Mouse (Mus musculus): ENCODE data around the gene Otub2. TPM values are rescaled to one million over a fixed set of nuclear protein-coding genes. Genes with fewer than 3 reads are reported as not detected.
A peak's percentile ranks its signal among the peaks of the same experiment; 100 is the strongest.

The Otub2 gene
- polyA plus RNA-seq, 1 experiment from 2014 or later, result 5.6 TPM

DNA sequence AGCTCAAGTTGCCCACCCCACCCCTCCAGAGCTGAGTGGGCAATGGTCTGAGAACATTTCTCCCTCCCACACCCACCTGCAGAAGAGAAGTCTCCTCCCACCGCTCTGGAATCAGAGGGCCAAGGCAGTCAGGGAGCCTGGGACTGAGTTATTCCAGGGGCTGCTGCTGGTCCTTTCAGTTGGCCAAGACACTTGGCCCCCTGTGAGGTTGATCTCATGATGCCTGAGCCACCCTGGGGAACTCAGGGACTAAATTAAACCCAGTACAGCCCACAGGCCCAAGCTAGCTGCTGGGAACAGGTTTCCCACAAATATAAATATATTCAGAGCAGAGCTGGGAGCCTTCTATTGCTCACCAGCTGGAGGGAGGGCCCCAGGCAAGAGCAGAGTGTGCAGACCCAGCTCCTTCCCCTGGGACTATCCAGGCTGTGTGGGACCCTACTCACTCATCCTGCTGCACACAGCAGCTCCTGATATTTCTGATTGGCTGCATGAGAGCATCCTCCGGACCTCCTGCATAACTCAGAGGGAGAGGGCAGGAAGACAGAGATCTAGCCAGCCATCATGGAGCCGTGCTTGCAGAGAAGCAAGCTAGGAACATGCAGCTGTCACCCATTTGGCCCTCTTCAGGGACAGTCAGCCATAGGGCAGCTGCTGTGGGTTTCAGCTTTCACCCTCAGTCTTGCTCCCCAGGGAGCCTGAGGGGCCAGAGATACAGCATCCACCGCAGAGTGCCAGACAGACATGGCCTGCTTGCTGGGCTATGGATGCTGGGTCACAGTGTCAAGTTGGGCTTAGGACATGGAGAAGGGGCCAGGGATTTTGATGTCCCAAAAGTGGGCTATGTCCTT, 29.3 kb upstream of the Otub2 start:
- 33% methylated on average over 4 of the region's 4 CpGs for WGBS
- no peak for TF ChIP-seq CTCF (IDR thresholded peaks at IDR 0.05; ENCODE audit: low read depth)
- ATAC-seq (replicated peaks; ENCODE audit: low FRiP score, low read depth) (no peak), DNase-seq (ENCODE audit: low spot score) (no peak)
- H3K27me3 ChIP-seq (ENCODE audit: insufficient read depth, low read length), result no peaks in the 10 kb centered on the region
- H3K4me2 ChIP-seq (ENCODE audit: low read length), result no peak overlapping the region
- H3K9ac ChIP-seq (ENCODE audit: low read depth, low read length), result no peak overlapping the region
- H3K27ac ChIP-seq, result no peak overlapping the region
- H3K4me1 ChIP-seq (replicated peaks; ENCODE audit: insufficient read depth, low read length), result no peaks in the 10 kb centered on the region
- no peak overlapping the region for H3K4me3 ChIP-seq (replicated peaks; ENCODE audit: low read depth, low read length)
- no peaks in the 10 kb centered on the region for H3K9me3 ChIP-seq (replicated peaks; ENCODE audit: low read length)
- no peaks in the 10 kb centered on the region for H3K36me3 ChIP-seq (ENCODE audit: insufficient read depth, low read length)

DNA sequence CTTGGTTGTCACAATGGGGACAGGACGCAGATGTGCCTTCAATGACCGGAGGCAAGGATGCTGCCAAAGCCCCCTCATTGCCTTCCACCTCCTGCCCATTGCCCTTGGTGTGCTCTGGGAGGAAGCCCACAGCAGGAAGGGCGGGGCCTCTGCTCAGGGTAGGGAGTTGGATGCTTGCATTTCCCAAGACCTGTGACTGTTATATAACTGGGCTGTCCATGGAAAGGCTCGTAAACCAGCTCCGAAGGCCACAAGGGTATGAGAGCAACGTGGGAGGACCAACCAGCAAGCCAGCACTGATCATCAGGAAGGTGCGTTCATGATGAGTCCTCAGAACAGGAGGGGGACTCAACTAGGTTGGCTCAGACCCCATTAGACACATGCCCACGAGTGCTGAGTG, 27.7 kb upstream of the Otub2 start:
- 67% methylated on average over 8 of the region's 8 CpGs for WGBS
- Histone ChIP-seq H3K36me3 (ENCODE audit: insufficient read depth, low read length) (no peaks in the 10 kb centered on the region), H3K27ac (no peak overlapping the region), H3K4me1 (replicated peaks; ENCODE audit: insufficient read depth, low read length) (no peaks in the 10 kb centered on the region), H3K27me3 (ENCODE audit: insufficient read depth, low read length) (no peaks in the 10 kb centered on the region), H3K9me3 (replicated peaks; ENCODE audit: low read length) (no peaks in the 10 kb centered on the region), H3K4me3 (replicated peaks; ENCODE audit: low read depth, low read length) (no peak overlapping the region), H3K4me2 (ENCODE audit: low read length) (no peak overlapping the region), H3K9ac (ENCODE audit: low read depth, low read length) (no peak overlapping the region)
- ATAC-seq (replicated peaks; ENCODE audit: low FRiP score, low read depth) (no peak), DNase-seq (ENCODE audit: low spot score) (no peak)
- TF ChIP-seq CTCF (IDR thresholded peaks at IDR 0.05; ENCODE audit: low read depth), result no peak

DNA sequence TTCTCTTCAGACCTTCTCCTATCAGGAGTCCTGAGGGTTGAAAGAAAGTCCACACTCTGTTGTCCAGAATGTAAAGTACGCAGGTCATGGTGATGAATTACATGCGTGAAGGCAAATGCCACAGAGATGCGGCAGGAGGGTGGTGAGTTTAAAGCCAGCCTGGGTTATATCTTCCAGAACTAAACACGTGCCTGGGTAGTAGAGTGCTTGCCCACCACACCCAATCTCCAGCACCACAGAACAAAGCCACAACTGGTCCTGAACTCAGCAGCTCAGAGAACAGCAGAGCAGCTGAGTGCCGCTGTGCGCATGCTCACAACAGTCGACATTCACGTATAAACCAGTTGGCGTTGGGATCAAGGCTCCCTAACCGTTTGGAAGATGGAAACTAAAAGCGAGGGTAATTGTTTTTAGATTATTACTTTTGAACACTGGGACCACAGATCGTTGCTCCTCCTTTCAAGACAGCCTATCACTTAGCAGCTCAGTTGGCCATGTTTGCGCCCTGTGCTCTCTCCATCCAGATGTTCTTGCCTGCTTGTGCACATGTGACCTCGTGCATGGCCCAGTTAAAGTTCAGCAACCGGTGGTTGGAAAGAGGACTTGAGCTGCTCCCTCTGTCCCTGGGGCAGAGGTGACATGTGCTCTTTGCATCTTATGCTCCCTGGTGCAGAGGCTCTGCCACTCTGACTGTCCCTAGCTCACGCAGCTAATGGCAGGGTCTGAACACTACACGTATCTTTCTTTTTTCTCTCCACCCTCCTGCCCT, 26.8 kb upstream of the Otub2 start:
- H3K27ac ChIP-seq, result no peak overlapping the region
- H3K4me2 ChIP-seq (ENCODE audit: low read length), result no peak overlapping the region
- H3K27me3 ChIP-seq (ENCODE audit: insufficient read depth, low read length), result no peaks in the 10 kb centered on the region
- ATAC-seq (replicated peaks; ENCODE audit: low FRiP score, low read depth) (no peak), DNase-seq (ENCODE audit: low spot score) (no peak)
- H3K4me3 ChIP-seq (replicated peaks; ENCODE audit: low read depth, low read length), result no peak overlapping the region
- no peaks in the 10 kb centered on the region for H3K4me1 ChIP-seq (replicated peaks; ENCODE audit: insufficient read depth, low read length)
- no peak overlapping the region for H3K9ac ChIP-seq (ENCODE audit: low read depth, low read length)
- H3K36me3 ChIP-seq (ENCODE audit: insufficient read depth, low read length), result no peaks in the 10 kb centered on the region
- WGBS, result 84% methylated on average over 17 of the region's 17 CpGs
- no peak for TF ChIP-seq CTCF (IDR thresholded peaks at IDR 0.05; ENCODE audit: low read depth)
- no peaks in the 10 kb centered on the region for H3K9me3 ChIP-seq (replicated peaks; ENCODE audit: low read length)

DNA sequence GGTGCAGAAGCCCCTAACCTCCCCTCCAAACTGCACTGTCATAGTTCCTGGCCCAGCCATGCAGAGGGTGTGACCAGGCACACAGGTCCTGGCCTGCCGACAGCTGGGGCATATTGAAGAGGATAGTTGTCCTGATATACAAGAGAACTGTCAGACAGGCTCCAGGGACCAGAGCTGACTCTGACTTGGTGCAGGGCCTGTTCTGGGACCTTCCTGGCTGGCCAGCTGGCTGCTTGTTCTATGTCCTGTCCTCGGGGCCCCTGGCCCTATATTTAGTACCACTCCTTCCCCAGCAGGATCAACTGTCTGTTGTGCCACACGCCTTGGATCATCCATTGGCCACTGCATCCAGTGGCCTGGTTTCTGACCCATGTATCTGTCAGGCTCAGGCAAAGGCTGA, 26.1 kb upstream of the Otub2 start:
- H3K9me3 ChIP-seq (replicated peaks; ENCODE audit: low read length), result no peaks in the 10 kb centered on the region
- H3K27ac ChIP-seq, result no peak overlapping the region
- H3K36me3 ChIP-seq (ENCODE audit: insufficient read depth, low read length), result no peaks in the 10 kb centered on the region
- ATAC-seq (replicated peaks; ENCODE audit: low FRiP score, low read depth) (no peak), DNase-seq (ENCODE audit: low spot score) (no peak)
- H3K4me2 ChIP-seq (ENCODE audit: low read length), result no peak overlapping the region
- no peak for TF ChIP-seq CTCF (IDR thresholded peaks at IDR 0.05; ENCODE audit: low read depth)
- H3K4me1 ChIP-seq (replicated peaks; ENCODE audit: insufficient read depth, low read length), result no peaks in the 10 kb centered on the region
- H3K27me3 ChIP-seq (ENCODE audit: insufficient read depth, low read length), result no peaks in the 10 kb centered on the region
- WGBS, result 68% methylated on average over 3 of the region's 3 CpGs
- no peak overlapping the region for H3K9ac ChIP-seq (ENCODE audit: low read depth, low read length)
- no peak overlapping the region for H3K4me3 ChIP-seq (replicated peaks; ENCODE audit: low read depth, low read length)

DNA sequence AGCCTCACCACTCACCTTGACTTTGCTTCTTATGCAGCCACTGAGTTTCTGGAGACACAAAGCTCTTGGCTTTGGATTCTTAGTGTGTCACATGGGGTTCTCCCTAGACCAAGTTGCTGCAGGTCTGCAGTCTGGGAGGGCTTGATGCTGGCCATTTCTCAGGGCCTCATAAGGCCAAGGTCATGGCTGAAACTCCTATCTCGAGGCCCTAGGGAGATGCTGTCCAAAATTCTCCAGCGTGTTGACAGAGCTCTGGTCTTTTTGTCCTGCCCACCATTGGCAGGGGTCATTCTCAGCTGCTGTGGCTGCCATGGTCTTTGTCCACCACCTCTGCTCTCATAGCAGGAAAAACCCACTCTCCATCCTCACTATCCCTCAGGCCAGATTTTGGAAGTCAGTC, 21.3 kb upstream of the Otub2 start:
- H3K4me3 ChIP-seq (replicated peaks; ENCODE audit: low read depth, low read length), result no peak overlapping the region
- ATAC-seq (replicated peaks; ENCODE audit: low FRiP score, low read depth) (no peak), DNase-seq (ENCODE audit: low spot score) (no peak)
- H3K27ac ChIP-seq, result no peak overlapping the region
- H3K4me2 ChIP-seq (ENCODE audit: low read length), result no peak overlapping the region
- H3K9ac ChIP-seq (ENCODE audit: low read depth, low read length), result no peak overlapping the region
- 60% methylated on average over 2 of the region's 2 CpGs for WGBS
- no peaks in the 10 kb centered on the region for H3K36me3 ChIP-seq (ENCODE audit: insufficient read depth, low read length)
- no peak for TF ChIP-seq CTCF (IDR thresholded peaks at IDR 0.05; ENCODE audit: low read depth)
- H3K9me3 ChIP-seq (replicated peaks; ENCODE audit: low read length), result no peaks in the 10 kb centered on the region
- H3K27me3 ChIP-seq (ENCODE audit: insufficient read depth, low read length), result no peaks in the 10 kb centered on the region
- no peaks in the 10 kb centered on the region for H3K4me1 ChIP-seq (replicated peaks; ENCODE audit: insufficient read depth, low read length)

DNA sequence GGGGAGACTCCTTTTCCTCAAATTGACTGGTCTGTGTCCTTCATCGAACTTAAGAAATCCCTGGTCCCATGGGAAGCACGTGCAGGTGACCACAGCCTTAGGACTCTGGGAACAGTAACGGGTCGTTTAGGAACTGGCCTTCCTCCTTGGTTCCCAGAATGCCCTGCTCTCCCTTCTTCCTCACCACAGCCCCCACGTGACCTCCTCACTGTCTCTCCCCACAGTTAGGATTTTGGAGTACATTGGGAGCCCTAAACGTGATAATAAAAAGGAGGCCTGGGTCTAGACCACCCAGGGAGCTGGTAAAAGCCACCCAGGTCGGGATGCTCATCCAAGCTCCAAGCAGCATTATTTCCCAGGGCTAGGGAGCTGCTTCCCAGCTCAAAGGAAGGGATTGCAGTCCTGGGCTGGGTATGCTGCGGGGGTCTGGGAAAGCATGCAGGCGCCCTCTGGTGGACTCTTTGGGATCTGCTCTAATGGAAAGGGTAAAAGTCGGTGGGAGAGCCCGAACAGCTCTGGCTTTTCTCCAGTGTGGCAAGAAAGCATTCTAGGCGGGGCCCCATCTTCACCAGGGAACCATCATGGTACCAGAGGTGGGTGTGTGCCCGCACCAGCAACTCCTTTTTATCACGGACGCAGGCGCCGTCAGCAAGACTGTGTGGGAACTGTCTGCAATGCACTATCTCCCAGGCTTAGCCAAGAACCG, 20.7 kb upstream of the Otub2 start:
- peak overlapping the region; percentile 25; the same call in 1 of the 2 replicates for H3K4me2 ChIP-seq (ENCODE audit: low read length)
- no peak overlapping the region for H3K27ac ChIP-seq
- peak; percentile 88 for TF ChIP-seq CTCF (IDR thresholded peaks at IDR 0.05; ENCODE audit: low read depth)
- no peaks in the 10 kb centered on the region for H3K36me3 ChIP-seq (ENCODE audit: insufficient read depth, low read length)
- no peaks in the 10 kb centered on the region for H3K4me1 ChIP-seq (replicated peaks; ENCODE audit: insufficient read depth, low read length)
- H3K9ac ChIP-seq (ENCODE audit: low read depth, low read length), result 0 out of 2 replicates have a peak overlapping the region, but pooled peaks have one; percentile 18
- no peak overlapping the region for H3K4me3 ChIP-seq (replicated peaks; ENCODE audit: low read depth, low read length)
- ATAC-seq (replicated peaks; ENCODE audit: low FRiP score, low read depth), result peak; percentile 53
- WGBS, result 16% methylated on average over 18 of the region's 18 CpGs
- peak; percentile 80 for DNase-seq (ENCODE audit: low spot score)
- no peaks in the 10 kb centered on the region for H3K27me3 ChIP-seq (ENCODE audit: insufficient read depth, low read length)
- no peaks in the 10 kb centered on the region for H3K9me3 ChIP-seq (replicated peaks; ENCODE audit: low read length)

Measured in kidney, postnatal 0 days (tissue).